Mouse (Mus musculus) mouse trophoblast stem cell (cell line): Measurements from ENCODE around the gene Gm4952.

Experiments
- in situ Hi-C, 2 experiments: fragments of 300-500 bp; cut with MseI, MboI; formaldehyde crosslinking; loops; 2 replicates in 1 of 2; 3 replicates in 1 of 2; pipeline ENCODE4 v1.15.1; 2025

The Gm4952 gene

DNA sequence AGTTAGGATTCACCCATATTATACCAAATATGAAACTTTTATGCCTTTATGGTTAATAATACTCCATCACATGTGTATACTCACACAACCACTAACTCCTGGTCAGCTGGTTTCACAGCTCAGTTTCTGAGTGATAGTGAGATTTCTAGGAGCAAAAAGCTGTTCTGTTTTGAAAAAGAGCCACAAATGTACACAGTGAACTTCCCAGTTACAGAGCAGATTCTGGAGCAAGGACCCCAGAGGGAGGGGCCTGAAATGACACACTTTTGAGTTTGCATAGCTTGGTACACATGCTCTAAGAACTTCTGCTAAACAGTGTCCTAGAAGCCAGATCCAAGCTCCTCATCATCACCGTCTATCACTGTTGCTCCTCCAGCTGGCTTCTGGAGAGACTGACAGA, at the start of gene Gm4952:
Gene Gm4952 (plus strand): TSS at position 301 of the 400 bp plus-strand sequence.
- in situ Hi-C loops: loop anchor here in 1 of 2 experiments (10.0 kb wide), 1 partner anchor 205 kb away; no protein-coding TSS in a partner anchor

- in situ Hi-C loops: no loop called here
Measured at GRCm38 (mm10) chr19:12550005-12550942, 49.5 kb upstream of the Gm4952 start.

- in situ Hi-C loops: no loop called here
Measured at GRCm38 (mm10) chr19:12556293-12556692, 43.5 kb upstream of the Gm4952 start.

DNA sequence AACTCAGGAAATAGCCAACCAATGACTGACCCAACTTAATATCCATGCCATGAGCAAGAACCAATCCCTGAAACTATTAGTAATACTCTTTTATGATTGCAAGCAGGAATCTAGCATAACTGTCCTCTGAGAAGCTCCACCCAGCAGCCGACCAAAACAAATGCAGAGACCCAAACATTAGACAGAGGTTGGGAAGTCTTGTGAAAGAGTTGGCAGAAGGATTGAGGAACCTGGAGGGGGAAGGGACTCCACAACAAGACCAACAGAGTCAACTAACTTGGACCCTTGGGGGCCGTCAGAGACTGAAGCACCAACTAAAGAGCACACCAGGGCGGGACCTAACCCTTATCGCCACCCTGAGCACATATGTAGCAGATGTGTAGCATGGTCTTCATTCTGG, 41.6 kb upstream of the Gm4952 start:
- in situ Hi-C loops: no loop called here

DNA sequence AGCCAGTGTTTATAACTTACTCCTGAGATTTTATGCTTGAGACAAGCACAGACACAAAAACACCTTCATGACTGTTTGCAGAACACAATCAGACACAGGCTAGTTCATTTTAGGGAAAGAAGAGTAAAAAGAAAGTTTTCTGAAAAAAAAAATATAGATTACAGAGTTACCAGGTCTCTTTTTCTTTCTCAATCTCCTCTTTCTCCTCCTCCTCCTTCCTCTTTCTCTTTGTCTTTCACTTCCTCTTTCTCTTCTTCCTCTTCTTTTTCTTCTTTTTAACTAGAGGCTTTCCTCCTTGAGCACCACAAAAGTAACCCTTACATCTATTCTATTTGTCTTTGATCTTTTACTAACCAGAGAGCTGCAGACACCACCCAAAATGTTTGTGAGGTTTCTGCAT, 35.6 kb upstream of the Gm4952 start:
- in situ Hi-C loops: no loop called here

DNA sequence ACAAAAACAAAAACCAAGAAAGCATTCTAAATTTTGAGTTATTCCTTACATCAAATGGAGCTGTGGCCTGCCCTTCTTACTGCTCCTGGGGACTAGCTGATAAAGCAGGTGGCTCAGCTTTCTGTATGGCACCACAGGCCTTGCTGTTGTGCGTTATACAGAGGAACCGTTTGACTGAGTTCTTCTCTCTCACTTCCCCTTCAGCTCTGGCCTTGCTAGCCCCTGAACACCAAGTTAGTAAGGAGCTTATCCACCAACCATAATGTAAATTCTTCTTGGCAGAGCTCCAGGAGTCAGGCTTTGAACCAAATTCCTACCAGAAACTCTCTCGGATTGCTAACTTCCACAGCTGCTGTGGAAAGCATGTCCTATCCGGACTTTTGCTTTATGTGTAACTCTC, 32.8 kb upstream of the Gm4952 start:
- in situ Hi-C loops: no loop called here

GRCm38 (mm10) chr19:12570866-12571265, 28.9 kb upstream of the Gm4952 start:
- in situ Hi-C loops: no loop called here

- in situ Hi-C loops: no loop called here
Measured at GRCm38 (mm10) chr19:12571687-12572086, 28.1 kb upstream of the Gm4952 start.

GRCm38 (mm10) chr19:12572614-12573265, 27.0 kb upstream of the Gm4952 start:
- in situ Hi-C loops: no loop called here

DNA sequence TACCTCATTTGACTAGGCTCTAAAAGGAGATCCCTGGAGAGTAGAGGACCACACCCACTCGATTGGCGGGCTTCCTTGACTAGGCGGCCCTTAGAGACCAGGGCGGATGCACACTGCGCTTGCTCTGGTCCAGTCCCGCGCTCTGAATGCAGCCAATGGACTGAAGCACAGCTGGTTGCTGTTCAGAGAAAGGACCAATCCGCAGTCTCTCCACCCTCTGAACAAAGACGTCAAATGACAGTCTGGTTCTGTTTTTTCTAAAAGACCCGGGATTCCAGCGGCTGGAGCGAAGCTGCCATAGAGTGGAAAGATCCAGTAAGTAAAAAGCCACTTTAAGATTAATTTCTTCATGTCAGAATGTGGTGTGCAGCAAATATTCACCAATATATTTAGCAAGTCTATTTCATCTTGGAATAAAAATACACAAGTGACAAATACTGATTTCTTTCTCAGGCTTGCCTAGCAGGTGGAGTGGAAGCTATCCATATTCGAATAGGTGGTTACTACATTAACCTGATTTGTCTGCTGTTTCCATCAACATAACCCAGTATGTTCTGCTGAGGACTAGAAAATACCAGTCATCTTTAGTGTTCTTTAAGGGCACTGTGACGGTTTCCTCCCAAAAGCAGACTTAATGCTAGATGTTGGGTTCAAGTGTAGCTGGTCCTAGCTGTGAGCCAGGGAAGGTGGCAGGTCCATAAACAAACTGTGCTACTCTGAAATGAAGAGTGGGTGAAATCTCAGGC, 26.3 kb upstream of the Gm4952 start:
- in situ Hi-C loops: no loop called here

DNA sequence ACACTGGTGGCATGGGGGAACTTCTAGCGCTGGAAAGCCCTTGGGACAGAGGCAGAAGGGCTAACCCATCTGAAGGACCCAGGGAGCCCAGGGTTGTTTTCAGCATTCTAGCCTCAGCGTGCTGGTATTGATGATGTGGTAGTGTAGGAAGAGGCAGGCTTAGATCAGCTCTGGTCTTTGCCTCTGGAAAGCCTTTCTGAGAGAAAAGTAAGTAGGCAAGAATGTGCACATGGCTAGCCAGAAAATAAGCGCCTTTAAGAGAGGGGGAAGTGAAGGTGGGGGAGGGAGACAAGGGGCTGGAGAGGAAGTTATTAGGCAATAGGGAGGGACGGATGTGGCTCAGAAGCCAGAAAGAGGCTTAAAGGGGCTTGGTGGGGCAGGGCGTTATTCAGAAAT, 25.8 kb upstream of the Gm4952 start:
- in situ Hi-C loops: no loop called here

GRCm38 (mm10) chr19:12575107-12575506, 24.7 kb upstream of the Gm4952 start:
- in situ Hi-C loops: no loop called here

DNA sequence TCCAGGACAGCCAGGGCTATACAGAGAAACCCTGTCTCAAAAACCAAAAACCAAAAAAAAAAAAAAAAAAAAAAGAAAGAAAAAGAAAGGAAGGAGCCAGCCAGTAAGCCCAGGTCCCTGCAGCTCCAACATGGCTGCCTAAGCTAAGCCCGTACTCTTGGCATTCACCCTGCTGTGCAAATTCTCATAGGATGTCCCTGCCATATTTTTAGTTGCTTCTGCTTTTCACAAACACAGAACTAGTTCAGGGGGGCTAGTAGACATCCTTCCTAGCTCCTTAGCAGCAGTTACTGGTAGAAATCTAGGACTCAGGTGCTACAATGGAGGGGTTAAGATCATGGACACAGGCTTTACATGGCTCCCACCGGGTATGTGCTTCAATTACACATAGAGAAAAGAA, 24.3 kb upstream of the Gm4952 start:
- in situ Hi-C loops: no loop called here

DNA sequence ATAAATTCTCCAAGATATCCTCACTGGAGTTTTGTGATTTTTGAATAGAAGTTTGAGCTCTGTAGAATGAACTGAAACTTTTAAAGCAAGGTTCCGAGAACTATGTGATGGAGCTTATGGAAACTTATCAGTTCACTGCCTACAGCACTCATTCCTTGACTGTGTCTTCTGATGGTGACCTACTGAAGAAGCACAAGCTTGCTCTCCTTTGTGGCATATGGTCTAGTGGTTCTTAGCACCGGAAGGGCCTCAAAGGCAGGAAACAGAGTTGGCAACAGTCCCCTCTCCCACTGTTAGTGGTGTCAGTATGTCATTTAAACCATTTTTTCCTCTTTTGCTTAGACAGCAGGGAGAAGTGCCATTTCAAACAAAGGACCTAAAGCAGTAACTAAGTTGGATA, 23.1 kb upstream of the Gm4952 start:
- in situ Hi-C loops: no loop called here

GRCm38 (mm10) chr19:12585310-12585709, 14.5 kb upstream of the Gm4952 start:
- in situ Hi-C loops: loop anchor here in 1 of 2 experiments (5.0 kb wide), 1 partner anchor 63 kb away; no protein-coding TSS in a partner anchor

DNA sequence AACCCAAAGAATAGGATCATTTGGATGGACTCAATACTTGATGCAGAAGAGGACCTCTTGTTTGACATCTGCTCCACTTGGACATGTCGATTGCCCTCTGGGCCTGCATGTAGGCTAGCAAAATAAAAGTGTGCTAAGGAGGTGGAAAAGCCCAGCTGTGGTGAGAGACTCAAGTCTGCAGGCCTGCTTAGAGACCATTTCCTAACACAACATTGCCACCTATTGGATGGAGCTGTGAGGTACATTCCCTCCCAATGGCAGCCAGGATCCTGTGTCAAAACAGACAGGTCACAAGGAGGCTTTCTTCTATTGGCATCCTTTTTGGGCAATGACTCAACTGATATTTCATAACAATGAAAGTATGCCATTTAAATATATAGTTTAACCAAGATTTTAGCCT, 7.9 kb upstream of the Gm4952 start:
- in situ Hi-C loops: loop anchor here in 1 of 2 experiments (5.0 to 10.0 kb wide), 2 partner anchors 75 to 213 kb away; no protein-coding TSS in a partner anchor

DNA sequence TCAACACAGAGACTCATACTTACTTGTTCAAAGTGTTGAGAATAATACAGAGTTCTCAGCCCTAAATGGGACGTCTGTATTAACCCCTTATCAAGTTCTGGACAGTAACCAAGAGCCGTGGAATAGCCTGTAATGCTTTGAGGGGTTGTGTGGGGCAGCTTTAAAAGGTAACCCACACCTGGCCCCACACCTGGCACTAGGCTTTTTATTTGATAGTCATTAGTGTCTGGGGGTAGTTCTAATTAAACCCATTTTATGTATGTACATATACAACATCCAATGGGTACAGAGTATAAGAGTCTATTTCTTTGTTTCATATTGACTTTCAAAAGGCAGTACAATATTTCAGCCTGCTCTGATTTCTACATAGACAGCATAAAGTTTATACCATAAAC, 4.6 kb upstream of the Gm4952 start:
- in situ Hi-C loops: loop anchor here in 1 of 2 experiments (10.0 kb wide), 1 partner anchor 210 kb away; no protein-coding TSS in a partner anchor

GRCm38 (mm10) chr19:12595530-12596289, 4.1 kb upstream of the Gm4952 start:
- in situ Hi-C loops: loop anchor here in 1 of 2 experiments (10.0 kb wide), 1 partner anchor 209 kb away; no protein-coding TSS in a partner anchor

GRCm38 (mm10) chr19:12596290-12597072, 3.3 kb upstream of the Gm4952 start:
- in situ Hi-C loops: loop anchor here in 1 of 2 experiments (10.0 kb wide), 1 partner anchor 208 kb away; no protein-coding TSS in a partner anchor

GRCm38 (mm10) chr19:12597073-12597405, 2.7 kb upstream of the Gm4952 start:
- in situ Hi-C loops: loop anchor here in 1 of 2 experiments (10.0 kb wide), 1 partner anchor 208 kb away; no protein-coding TSS in a partner anchor
